Mouse (Mus musculus) MEL (cell line): Measurements from ENCODE around the gene Olfr764-ps1. TPM values are rescaled to one million over a fixed set of nuclear protein-coding genes. Genes with fewer than 3 reads are reported as not detected.
"Not testable (repeated sequence)": the region's sequence is repeated elsewhere in the genome, so short reads cannot be mapped to it uniquely, and the experiment has no call there.

Experiments
- DNase-seq: peaks from one replicate; pipeline ENCODE4 v3.0.0; 2011; ENCODE audit warnings: low read depth, low spot score
- H3K27ac ChIP-seq: 2 replicates; pipeline ENCODE4 v1.5.1; 2012; ENCODE audit warnings: low read depth, mild to moderate bottlenecking, control low read depth, low read length, moderate library complexity; ENCODE audit not compliant: control insufficient read depth
- H3K27me3 ChIP-seq, 2 experiments: fragments of 150-350 bp in 1 of 2; sonication (generic) in 1 of 2; 2 replicates each; pipeline ENCODE4 v1.6.1; 2012; ENCODE audit warnings: low read length in 2 of 2, mild to moderate bottlenecking in 2 of 2, improper control_type of control experiment in 1 of 2, moderate library complexity in 1 of 2; ENCODE audit not compliant: insufficient read depth in 2 of 2, control insufficient read depth in 1 of 2
- H3K36me3 ChIP-seq, 2 experiments: 2 replicates each; pipeline ENCODE4 v1.6.1; 2012 to 2014; ENCODE audit warnings: low read length in 2 of 2, improper control_type of control experiment in 1 of 2, inconsistent platforms in 1 of 2, mild to moderate bottlenecking in 1 of 2; ENCODE audit not compliant: insufficient read depth in 2 of 2, control insufficient read depth in 1 of 2
- H3K4me1 ChIP-seq, 2 experiments: fragments of 150-350 bp in 1 of 2; sonication (generic) in 1 of 2; 2 replicates each; pipeline ENCODE4 v1.6.1; 2012; ENCODE audit warnings: low read length in 2 of 2, improper control_type of control experiment in 1 of 2, mild to moderate bottlenecking in 1 of 2; ENCODE audit not compliant: insufficient read depth in 2 of 2, control insufficient read depth in 1 of 2
- H3K4me3 ChIP-seq, 2 experiments: fragments of 150-350 bp in 1 of 2; sonication (generic) in 1 of 2; 2 replicates each; pipeline ENCODE4 v1.5.1; 2012; ENCODE audit warnings: low read depth in 2 of 2, low read length in 2 of 2, mild to moderate bottlenecking in 2 of 2, moderate library complexity in 2 of 2, control low read depth in 1 of 2, improper control_type of control experiment in 1 of 2; ENCODE audit not compliant: control insufficient read depth in 1 of 2, insufficient read depth in 1 of 2
- H3K79me2 ChIP-seq: 2 replicates; pipeline ENCODE4 v1.6.1; 2012; ENCODE audit warnings: mild to moderate bottlenecking, low read length, moderate library complexity; ENCODE audit not compliant: control insufficient read depth, poor library complexity, insufficient read depth
- H3K9ac ChIP-seq: 2 replicates; pipeline ENCODE4 v1.6.1; 2012; ENCODE audit warnings: low read depth, mild to moderate bottlenecking, control low read depth, low read length, moderate library complexity; ENCODE audit not compliant: control insufficient read depth, poor library complexity, severe bottlenecking
- H3K9me3 ChIP-seq: fragments of 150-350 bp; sonication (generic); replicated peaks from 2 replicates; pipeline ENCODE4 v1.6.1; 2012; ENCODE audit warnings: mild to moderate bottlenecking, low read length, improper control_type of control experiment, moderate library complexity; ENCODE audit not compliant: insufficient read depth
- BHLHE40 ChIP-seq: IDR thresholded peaks from 2 replicates; pipeline ENCODE4 v1.6.1; 2012; ENCODE audit warnings: low read depth, mild to moderate bottlenecking, inconsistent platforms, low read length, improper control_type of control experiment, borderline replicate concordance
- CHD1 ChIP-seq: IDR thresholded peaks from 2 replicates; pipeline ENCODE4 v1.6.1; 2012; ENCODE audit warnings: low read depth, mild to moderate bottlenecking, inconsistent platforms, low read length, improper control_type of control experiment
- CTCF ChIP-seq, 3 experiments: IDR thresholded peaks in 2 of 3; conservative IDR thresholded peaks in 1 of 3; 2 replicates each; pipeline ENCODE4 v1.5.1; 2011 to 2012; ENCODE audit warnings: low read length in 3 of 3, low read depth in 2 of 3, mild to moderate bottlenecking in 2 of 3, improper control_type of control experiment in 1 of 3, inconsistent platforms in 1 of 3, mixed read lengths in 1 of 3, moderate library complexity in 1 of 3; ENCODE audit not compliant: control insufficient read depth in 1 of 3, insufficient read depth in 1 of 3, poor library complexity in 1 of 3, severe bottlenecking in 1 of 3
- ELF1 ChIP-seq: IDR thresholded peaks from 2 replicates; pipeline ENCODE4 v1.6.1; 2014; ENCODE audit warnings: low read depth, mild to moderate bottlenecking, inconsistent platforms, low read length, improper control_type of control experiment, moderate library complexity
- ETS1 ChIP-seq: IDR thresholded peaks from 2 replicates; pipeline ENCODE4 v1.6.1; 2012; ENCODE audit warnings: low read depth, mild to moderate bottlenecking, inconsistent platforms, low read length, improper control_type of control experiment, moderate library complexity
- KAT2A ChIP-seq: conservative IDR thresholded peaks from 2 replicates; pipeline ENCODE4 v1.6.1; 2012; ENCODE audit warnings: low read depth, low read length, improper control_type of control experiment, inconsistent platforms
- MAX ChIP-seq: IDR thresholded peaks from 2 replicates; pipeline ENCODE4 v1.6.1; 2011; ENCODE audit warnings: low read length, improper control_type of control experiment
- POLR2A ChIP-seq, 2 experiments: IDR thresholded peaks; 2 replicates each; pipeline ENCODE4 v1.6.1; 2011 to 2012; ENCODE audit warnings: low read length in 2 of 2, mild to moderate bottlenecking in 2 of 2, control low read depth in 1 of 2, improper control_type of control experiment in 1 of 2, low read depth in 1 of 2, moderate library complexity in 1 of 2; ENCODE audit not compliant: control insufficient read depth in 1 of 2, insufficient read depth in 1 of 2, poor library complexity in 1 of 2
- RAD21 ChIP-seq: IDR thresholded peaks from 2 replicates; pipeline ENCODE4 v1.6.1; 2011; ENCODE audit warnings: mild to moderate bottlenecking, low read depth, low read length, improper control_type of control experiment
- RCOR1 ChIP-seq: IDR thresholded peaks from 2 replicates; pipeline ENCODE4 v1.6.1; 2012; ENCODE audit warnings: low read depth, mild to moderate bottlenecking, inconsistent platforms, low read length, improper control_type of control experiment
- SMC3 ChIP-seq: IDR thresholded peaks from 2 replicates; pipeline ENCODE4 v1.6.1; 2011; ENCODE audit warnings: low read depth, low read length, improper control_type of control experiment
- UBTF ChIP-seq: IDR thresholded peaks from 2 replicates; pipeline ENCODE4 v1.6.1; 2012; ENCODE audit warnings: low read depth, mild to moderate bottlenecking, inconsistent platforms, low read length, improper control_type of control experiment, moderate library complexity, borderline replicate concordance; ENCODE audit not compliant: insufficient read depth
- USF1 ChIP-seq: IDR thresholded peaks from 2 replicates; pipeline ENCODE4 v1.6.1; 2014; ENCODE audit warnings: low read depth, mild to moderate bottlenecking, inconsistent platforms, low read length, improper control_type of control experiment, moderate library complexity
- USF2 ChIP-seq, 2 experiments: IDR thresholded peaks; 2 replicates each; pipeline ENCODE4 v1.6.1; 2011 to 2012; ENCODE audit warnings: improper control_type of control experiment in 2 of 2, low read length in 2 of 2, borderline replicate concordance in 1 of 2, inconsistent platforms in 1 of 2, low read depth in 1 of 2, mild to moderate bottlenecking in 1 of 2; ENCODE audit not compliant: insufficient read depth in 1 of 2
- ZC3H11A ChIP-seq: IDR thresholded peaks from 2 replicates; pipeline ENCODE4 v1.6.1; 2012; ENCODE audit warnings: low read depth, mild to moderate bottlenecking, inconsistent platforms, low read length, improper control_type of control experiment
- polyA plus RNA-seq, 2 experiments: library from polyadenylated mRNA; stranded (reverse) in 1 of 2; unstranded in 1 of 2; fragments of >175 nt in 1 of 2; fragments of >200 nt in 1 of 2; gene quantifications; 2 replicates each; pipeline versions ENCODE4 v1.2.1 to v1.2.4; 2012; ENCODE audit warnings: low replicate concordance in 2 of 2, low read depth in 1 of 2; ENCODE audit not compliant: insufficient read length in 2 of 2, insufficient read depth in 1 of 2, missing spikeins in 1 of 2
- total RNA-seq: library from RNA; depleted of rRNA; stranded (reverse); fragments of 300-350 nt; gene quantifications from 2 replicates; pipeline ENCODE4 v1.2.3, GENCODE M21; 2012

Olfr764-ps1 gene
- total and polyA plus RNA-seq, 3 experiments, result not detected

DNA sequence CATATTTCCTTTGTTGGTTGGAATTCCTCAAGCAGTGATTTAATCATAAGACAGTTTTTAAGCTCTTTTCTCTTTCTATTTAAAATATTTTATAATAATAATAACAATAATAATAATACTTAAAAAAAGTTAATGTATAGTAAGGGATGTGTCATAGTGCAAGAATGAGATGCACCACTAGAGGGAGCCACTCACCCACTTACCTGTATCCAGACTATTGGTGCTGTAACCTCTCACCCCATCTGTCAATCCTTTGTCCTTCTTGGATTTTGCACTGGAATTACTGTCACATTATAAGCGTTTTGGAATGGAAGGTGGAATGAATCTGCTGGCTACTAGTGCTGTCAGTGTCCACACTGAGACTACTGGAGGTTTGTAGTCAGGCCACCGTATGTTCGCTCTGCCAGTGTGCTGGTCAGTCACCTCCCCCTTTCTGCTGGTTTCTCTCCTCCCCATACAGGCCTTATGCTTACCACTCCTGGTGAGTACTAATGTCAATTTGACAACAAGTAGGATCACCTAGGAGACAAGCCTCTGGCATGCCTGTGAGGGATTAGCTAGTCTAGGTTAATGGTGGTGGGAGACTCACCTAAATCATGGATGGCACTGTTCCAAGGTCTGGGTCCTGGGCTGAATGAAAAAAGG is 13.6 kb downstream of the Olfr764-ps1 start:
- DNase-seq, result peak; percentile 66
- H3K9ac ChIP-seq, result no peak overlapping the region

DNA sequence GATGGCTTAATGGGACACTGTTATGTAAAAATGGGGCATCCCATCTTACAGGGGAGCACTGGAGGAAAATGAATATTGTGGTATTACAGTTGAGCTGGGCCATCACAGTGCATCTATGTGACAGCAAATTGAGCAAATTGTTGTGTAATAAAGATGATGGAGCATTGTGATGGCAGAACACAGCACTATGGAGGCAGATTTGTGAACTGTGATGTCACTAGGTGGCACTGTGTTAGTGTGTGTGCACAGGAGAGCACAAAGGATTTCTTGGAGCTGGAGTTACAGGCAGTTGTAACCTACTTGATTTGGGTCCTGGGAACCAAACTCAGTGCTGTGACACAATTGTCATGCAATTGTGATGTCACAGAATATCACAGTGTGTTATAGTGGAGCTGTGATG is 16.4 kb downstream of the Olfr764-ps1 start:
- Histone ChIP-seq H3K4me1 (no peaks in the 10 kb centered on the region), H3K27ac (no peak overlapping the region)

More for the DNA sequence above, 13.6 kb downstream of the Olfr764-ps1 start:
- TF ChIP-seq RCOR1 (no peak), KAT2A (no peak), ZC3H11A (peak; percentile 47), USF1 (no peak), MAX (no peak), SMC3 (peak; percentile 64), USF2 (IDR thresholded peaks at IDR 0.05; ENCODE audit: borderline replicate concordance in 1 of 2, insufficient read depth in 1 of 2, low read depth in 1 of 2, low read length in 2 of 2) (no peak), ETS1 (no peak), CTCF (IDR thresholded peaks at IDR 0.05 in 2 of 3, conservative IDR thresholded peaks at IDR 0.05 in 1 of 3; ENCODE audit: control insufficient read depth in 1 of 3, insufficient read depth in 1 of 3, low read depth in 2 of 3, low read length in 3 of 3, poor library complexity in 1 of 3, severe bottlenecking in 1 of 3) (peak; percentile 70 to 84 (median 75)), RAD21 (peak; percentile 89)
- TF ChIP-seq, all 39 proteins: peak for 4
- Histone ChIP-seq H3K36me3 (no peaks in the 10 kb centered on the region), H3K4me1 (no peaks in the 10 kb centered on the region), H3K27me3 (no peaks in the 10 kb centered on the region), H3K9me3 (no peaks in the 10 kb centered on the region), H3K79me2 (no peaks in the 10 kb centered on the region), H3K27ac (no peak overlapping the region), H3K4me3 (no peak overlapping the region)

DNA sequence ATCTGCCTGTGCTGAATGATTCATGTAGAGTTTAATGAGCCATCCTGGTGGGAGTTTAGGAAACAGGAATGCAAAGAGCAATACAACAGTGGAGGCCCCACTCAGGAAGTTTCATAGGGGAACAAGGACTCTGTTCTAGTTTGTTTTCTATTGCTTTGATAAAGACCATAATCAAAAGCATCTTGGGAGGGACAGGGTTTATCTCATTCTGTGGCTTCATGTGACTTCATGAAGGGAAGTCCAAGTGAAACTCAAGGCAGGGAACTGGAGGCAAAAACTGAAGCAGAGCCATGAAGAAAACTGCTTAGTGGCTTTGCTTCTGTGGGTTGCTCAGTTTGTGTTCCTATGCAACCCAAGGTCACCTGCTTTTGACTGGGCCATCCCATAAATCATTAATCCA is 25.2 kb downstream of the Olfr764-ps1 start:
- Histone ChIP-seq H3K36me3 (no peaks in the 10 kb centered on the region), H3K9ac (no peak overlapping the region), H3K27me3 (no peaks in the 10 kb centered on the region), H3K9me3 (no peaks in the 10 kb centered on the region), H3K4me3 (no peak overlapping the region), H3K27ac (no peak overlapping the region), H3K79me2 (no peaks in the 10 kb centered on the region), H3K4me1 (peaks cover 0 to 4% of the 10 kb centered on the region in 2 experiments; a peak in 2 of 4 replicates)
- TF ChIP-seq POLR2A (IDR thresholded peaks at IDR 0.05; ENCODE audit: control insufficient read depth in 1 of 2, insufficient read depth in 1 of 2, low read depth in 1 of 2, low read length in 2 of 2, poor library complexity in 1 of 2) (no peak), BHLHE40 (no peak), USF1 (peak; percentile 65; the same call in 1 of the 2 replicates), UBTF (no peak)
- DNase-seq, result no peak

More for the DNA sequence above, 16.4 kb downstream of the Olfr764-ps1 start:
- no peaks in the 10 kb centered on the region for H3K36me3 ChIP-seq
- no peak for DNase-seq
- no peaks in the 10 kb centered on the region for H3K27me3 ChIP-seq
- TF ChIP-seq ELF1 (no peak), CTCF (IDR thresholded peaks at IDR 0.05 in 2 of 3, conservative IDR thresholded peaks at IDR 0.05 in 1 of 3; ENCODE audit: control insufficient read depth in 1 of 3, insufficient read depth in 1 of 3, low read depth in 2 of 3, low read length in 3 of 3, poor library complexity in 1 of 3, severe bottlenecking in 1 of 3) (peak in 2 of 3 experiments; percentile 16 to 26; a peak in 2 of 6 replicates), ETS1 (no peak), CHD1 (no peak), RAD21 (no peak; the same call in 1 of the 2 replicates)
- H3K4me3 ChIP-seq, result no peak overlapping the region
- H3K9ac ChIP-seq, result no peak overlapping the region
- H3K9me3 ChIP-seq, result no peaks in the 10 kb centered on the region
- no peaks in the 10 kb centered on the region for H3K79me2 ChIP-seq

DNA sequence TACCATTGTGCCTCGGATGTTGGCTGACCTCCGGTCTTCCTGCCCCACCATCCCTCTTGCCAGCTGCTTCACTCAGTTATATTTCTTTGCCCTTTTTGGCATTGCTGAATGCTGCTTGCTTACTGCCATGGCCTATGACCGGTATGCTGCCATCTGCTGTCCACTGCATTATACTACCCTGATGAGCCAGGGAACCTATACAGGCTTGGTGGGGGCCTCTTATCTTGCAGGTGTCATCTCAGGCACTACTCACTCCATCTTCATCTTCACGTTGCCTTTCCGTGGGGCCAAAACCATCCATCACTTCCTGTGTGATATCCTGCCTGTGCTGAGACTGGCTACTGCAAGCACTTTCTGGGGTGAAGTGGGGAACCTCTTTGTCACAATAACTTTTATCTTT is 28.2 kb downstream of the Olfr764-ps1 start:
- H3K9me3 ChIP-seq, H3K4me3 ChIP-seq, H3K27me3 ChIP-seq, H3K9ac ChIP-seq, H3K36me3 ChIP-seq, H3K4me1 ChIP-seq, H3K79me2 ChIP-seq, DNase-seq, H3K27ac ChIP-seq: not testable (repeated sequence)
